Mouse (Mus musculus): ENCODE measurements at regions not wholly inside any gene's neighbourhood (a gene's known extent, or its start where the extent isn't known, plus 50 kb on each side); places are given as distances from the start of the nearest gene placed in this dataset.
"Not testable (repeated sequence)": the region's sequence is repeated elsewhere in the genome, so short reads cannot be mapped to it uniquely, and the experiment has no call there.

DNA sequence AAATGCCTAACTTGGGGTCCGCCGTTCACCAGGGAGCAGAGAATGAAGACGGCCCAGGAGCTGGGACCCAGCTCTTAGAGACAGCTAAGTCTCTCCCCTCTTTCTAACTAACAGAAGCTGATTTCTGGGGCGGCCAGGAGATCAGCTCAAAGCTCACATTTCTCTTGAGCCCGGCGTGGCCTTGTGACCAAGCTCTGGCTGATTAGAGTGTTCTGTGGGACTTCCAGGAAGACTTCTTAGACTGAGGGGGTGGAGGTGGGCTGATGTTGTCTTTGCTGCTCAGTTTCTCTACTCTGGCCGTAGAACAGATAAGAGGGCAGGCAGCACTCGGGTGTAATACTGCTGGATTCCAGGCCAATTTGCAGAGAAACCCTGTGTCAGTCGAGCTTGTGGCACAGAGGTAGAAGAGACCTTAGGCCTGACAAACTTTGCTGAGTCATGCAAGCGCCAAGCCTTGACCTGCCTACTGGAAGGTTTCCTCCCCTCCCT is 96.5 kb upstream of the Map3k1 start:
- DNase-seq (ENCODE audit: extremely low spot score): peak; percentile 46

DNA sequence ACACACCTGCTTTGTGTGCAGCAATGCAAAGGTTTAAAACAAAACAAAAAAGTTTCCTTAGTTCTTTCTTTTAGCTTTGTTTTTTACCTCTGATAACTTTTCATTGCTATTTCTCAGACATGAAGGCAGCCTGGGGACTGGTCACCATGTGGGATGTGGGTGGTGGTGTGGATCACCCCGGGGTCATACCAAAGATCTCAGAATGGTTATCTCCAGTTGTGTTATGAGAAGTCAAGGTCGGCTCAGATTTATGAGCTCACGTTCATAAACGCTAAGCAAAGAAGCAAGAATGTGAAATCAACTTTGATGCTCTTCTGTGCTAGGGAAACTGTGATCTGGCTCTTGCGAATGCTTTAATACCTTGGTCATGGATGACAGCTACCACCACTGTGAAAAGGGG is 102.3 kb upstream of the Map3k1 start:
- no peak for DNase-seq (ENCODE audit: extremely low spot score)

DNA sequence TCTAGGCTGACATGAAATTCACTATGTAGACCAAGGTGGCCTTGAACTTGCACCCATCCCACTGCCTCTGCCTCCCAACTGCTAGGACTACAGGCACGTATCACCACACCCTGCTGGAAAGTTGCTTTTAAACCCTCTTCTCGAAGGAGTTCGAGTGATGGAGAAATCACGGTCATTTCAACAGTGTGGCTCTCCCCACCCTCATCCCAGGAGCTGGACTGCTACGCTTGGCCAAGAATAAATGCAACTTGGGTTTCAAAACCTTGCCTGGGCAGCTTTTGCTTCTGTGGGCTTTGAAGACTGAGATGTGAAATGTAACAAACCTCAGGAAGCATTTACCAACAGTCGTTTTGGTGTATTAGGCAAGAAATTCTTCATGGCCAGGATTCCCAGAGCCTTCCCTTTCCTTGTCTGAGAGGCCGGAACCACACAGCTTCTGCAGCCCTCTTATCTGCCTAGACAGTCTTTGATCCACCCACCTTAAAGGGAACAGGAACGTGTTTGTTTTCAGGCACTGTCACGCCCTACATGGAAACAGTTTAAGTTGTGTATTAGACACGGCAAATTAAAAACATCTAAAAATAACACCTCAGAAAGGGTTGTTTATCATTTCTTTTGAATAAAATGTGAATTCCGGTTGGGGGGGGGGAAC is 103.0 kb upstream of the Map3k1 start:
- no peak for DNase-seq (ENCODE audit: extremely low spot score)

DNA sequence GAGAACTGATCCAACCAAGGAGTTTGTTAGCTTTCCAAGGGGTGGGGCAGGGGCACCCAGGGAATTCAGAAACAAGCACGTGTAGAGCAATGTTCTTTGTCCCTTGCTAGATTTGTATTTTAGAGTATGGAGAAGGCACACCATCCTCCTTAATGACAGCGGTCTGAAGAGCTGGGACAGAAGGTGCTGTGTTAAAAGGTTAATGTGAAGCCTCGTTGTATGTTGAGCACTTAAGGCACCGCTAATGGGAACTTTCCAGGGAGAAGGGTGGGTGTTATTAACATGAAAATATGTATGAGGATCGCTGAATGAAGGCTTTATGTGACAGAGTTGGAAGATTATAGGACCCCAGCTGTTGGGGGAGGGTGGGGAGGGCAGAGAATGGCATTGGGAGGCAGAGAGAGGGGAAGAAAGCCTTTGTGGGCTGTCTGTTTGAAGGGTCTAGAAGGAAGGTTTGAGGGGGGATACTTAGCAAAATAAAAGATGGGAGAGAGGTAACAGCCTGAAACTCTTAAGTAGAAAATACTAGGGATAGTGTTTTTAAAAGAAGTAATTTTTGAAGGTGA is 105.6 kb upstream of the Map3k1 start:
- no peak for DNase-seq (ENCODE audit: extremely low spot score)

DNA sequence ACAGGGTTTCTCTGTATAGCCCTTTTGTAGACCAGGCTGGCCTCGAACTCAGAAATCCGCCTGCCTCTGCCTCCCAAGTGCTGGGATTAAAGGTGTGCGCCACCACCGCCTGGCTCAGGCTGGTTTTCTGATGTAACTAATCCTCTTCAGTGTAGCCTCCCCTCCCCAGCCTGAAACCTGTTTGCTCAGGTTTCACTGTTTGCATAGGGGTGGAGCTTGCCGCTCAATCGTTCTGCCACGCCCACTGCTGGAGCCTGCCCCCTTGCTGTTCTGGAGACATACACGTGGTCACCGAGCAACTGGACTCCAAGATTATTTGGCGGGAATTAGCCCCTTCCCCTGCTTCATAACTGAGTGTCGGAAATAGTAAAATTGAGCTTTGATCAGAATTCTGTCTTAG is 110.6 kb upstream of the Map3k1 start:
- DNase-seq (ENCODE audit: extremely low spot score): not testable (repeated sequence)

DNA sequence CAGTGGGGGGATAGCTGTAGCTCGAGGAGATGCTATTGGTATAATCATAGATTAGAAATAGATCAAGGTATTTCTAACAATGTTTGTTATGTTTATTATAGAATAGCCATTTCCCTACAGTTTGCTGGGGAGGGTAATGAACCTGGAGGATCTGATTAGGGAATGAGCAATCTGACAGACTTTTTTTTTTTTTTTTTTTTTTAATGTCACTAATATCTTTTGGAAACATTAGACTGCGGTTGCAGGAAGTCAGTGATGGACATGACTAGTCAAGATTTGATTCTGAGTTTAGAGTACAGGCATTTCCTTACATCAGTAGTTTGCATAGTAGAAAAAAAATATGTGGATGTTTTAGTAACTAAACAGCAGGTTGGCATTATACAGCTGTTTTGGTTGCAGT is 111.7 kb upstream of the Map3k1 start:
- DNase-seq (ENCODE audit: extremely low spot score): no peak

DNA sequence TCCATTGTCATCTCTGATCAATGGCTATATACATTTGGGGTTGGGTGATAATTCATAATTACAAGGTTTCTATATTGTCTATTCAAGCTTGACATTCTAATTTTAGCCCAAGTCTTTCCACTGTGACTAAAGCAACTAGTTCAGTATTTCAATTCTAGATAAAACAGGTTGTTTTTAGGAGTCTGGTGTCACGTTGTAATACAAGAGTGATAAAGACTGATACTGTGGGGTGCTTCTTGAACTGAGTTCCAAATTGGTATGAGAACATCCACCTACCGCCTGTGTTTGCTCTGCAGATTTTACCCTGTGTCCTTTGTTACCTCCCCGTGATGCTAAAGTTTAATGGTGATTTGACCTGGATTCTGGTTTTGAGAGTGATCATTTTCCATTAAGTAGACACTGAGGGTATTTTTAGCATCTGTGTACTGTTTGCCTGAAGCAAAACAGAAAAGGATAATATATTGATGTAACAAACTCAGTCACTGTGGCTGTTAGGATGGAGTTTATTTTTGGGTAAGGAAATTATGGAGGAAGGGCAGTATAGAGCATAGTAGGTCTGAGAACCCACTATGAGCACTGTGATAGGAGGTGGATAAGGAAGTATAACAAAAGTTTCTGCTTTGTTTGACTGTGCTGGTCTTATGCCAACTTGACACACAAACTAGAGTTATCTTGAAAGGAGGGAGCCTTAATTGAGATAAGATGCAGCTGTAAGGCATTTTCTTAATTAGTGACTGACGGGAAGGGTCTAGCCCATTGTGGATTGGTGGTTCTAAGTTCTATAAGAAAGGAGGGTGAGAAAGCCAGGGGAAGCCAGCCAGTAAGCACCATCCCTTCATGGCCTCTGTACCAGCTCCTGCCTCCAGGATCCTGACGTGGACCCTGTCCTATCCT is 112.6 kb upstream of the Map3k1 start:
- no peak for DNase-seq (ENCODE audit: extremely low spot score)

DNA sequence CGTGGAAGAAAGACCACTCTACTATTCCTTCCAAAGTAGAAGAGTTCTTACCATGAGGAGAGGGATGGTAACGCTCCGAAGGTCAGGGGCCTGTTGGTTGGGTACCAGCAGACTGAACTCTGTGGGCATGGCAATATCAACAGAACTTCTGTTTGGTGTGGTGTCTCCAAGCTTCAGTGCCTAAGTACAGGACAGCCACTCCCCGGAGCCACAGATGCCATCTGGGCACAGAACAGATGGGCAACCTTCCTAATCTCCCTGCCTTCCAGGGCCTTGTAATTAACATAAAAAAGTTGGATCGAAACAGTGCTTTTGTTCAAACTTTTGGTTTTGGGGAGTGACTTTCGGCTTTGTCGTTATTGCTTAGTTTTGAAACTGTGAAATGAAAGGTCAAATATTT is 116.6 kb upstream of the Map3k1 start:
- DNase-seq (ENCODE audit: extremely low spot score): no peak

DNA sequence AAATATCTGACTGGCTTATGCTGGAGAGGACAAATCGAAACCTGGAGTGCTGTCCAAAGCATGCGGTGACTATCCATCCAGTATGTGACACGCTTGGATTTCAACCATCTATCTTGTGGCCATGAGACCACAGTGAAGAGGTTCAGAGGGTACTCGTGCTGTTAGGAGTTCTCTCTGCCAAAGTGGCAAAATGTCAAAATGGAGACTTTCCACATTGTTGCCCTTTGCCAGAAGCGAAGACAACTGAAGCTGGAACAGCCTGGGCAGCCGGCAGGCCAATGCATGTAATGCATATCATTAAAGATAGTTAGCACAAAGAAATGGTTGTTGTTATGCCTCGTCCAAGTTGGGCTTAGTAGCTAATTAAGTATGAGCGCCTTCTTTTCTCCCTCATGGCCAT is 118.0 kb upstream of the Map3k1 start:
- no peak for DNase-seq (ENCODE audit: extremely low spot score)

DNA sequence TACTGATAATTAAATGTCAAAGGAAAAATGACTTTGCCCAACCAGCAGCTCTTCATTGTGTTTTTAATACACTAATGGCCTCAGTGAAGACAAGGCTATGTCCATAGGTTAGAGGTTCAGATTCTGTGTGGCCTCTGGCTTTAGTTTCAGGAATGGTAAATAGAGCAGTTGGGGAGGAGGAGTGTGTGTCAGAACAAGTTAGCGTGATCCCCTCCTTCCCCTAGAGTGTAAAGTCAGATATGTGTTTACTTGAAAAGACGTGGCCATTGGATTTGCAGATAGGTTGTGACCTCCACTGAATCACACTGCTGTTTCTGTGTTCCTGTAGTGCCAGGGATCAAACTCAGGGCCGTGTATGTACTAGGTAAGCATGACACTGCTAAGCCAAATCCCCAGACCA is 118.7 kb upstream of the Map3k1 start:
- no peak for DNase-seq (ENCODE audit: extremely low spot score)

DNA sequence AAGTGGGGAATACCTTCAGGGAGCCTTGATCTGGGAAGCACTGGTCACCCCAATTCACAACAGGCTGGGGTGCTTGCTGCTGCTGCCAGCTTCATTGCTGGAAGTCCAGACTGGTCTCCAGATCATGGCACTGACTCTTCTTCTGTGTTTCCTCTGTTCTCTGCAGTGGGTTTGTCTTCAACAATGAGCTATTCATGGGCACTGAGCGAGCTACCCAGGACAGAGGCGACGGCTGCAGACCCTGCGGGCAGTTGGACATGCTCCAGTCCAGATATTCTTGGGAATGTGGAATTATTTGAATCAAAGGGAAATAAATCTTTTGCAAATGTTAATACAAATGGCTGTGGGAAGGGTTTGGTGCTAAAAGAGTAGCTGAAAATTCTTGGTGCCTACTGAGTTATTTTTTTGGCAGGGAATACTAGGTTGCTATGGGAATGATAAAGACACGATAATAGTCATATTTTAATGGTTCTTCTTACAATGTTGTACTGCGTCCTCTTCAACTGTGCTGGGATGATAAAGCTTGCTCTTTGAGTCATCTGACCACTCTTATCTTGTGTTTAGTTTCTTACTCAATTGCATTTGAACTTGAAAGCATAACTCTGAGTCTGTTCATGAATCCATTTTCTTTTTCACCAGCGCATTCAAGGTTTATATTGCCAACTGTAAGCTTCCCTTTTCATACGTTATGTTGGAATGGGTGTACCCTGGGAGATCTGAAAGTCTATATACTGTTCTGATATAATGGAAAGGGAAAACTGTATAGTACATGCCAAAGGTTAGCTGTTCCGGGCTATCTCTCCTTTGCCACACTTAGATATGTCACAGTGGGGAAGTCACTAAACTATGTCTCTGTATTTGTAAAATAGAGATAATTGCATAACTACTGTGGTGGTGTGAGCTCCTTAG is 120.1 kb upstream of the Map3k1 start:
- no peak for DNase-seq (ENCODE audit: extremely low spot score)

DNA sequence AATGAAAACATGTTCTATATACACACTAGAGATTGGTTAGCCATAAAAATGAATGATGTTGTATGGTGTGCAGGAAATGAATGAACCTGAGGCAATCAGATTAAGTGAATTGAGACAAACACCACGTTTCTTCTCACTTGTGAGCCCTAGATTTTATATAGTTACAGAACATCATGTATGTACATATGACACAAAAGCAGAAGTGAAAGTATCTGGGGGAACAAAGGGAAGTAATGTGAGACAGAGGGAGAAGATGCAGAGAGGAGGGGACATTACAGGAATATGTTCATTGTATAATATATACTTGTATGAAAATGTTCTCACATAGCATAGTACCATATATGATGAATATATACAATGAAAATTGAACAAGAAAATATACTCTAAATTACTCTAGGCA is 121.1 kb upstream of the Map3k1 start:
- no peak for DNase-seq (ENCODE audit: extremely low spot score)

DNA sequence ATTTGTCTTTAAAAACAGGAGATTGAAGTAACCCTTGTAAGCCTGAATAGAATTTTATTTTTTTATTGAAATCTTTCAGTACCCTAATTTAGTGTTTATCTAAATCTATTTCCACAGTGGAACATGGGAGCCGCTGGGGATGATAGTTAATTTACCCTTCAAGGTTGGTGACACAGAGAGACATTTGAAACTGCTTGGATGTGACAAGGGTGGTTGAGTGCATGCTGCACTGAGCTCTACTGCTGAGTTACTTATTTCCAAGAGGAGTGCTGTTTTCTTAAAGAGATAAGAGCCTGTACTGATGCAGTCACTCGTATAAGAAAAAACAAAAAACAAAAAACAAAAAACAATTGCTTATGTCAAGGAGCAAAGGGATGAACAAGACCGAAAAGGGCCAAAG is 123.7 kb upstream of the Map3k1 start:
- DNase-seq (ENCODE audit: extremely low spot score): no peak

DNA sequence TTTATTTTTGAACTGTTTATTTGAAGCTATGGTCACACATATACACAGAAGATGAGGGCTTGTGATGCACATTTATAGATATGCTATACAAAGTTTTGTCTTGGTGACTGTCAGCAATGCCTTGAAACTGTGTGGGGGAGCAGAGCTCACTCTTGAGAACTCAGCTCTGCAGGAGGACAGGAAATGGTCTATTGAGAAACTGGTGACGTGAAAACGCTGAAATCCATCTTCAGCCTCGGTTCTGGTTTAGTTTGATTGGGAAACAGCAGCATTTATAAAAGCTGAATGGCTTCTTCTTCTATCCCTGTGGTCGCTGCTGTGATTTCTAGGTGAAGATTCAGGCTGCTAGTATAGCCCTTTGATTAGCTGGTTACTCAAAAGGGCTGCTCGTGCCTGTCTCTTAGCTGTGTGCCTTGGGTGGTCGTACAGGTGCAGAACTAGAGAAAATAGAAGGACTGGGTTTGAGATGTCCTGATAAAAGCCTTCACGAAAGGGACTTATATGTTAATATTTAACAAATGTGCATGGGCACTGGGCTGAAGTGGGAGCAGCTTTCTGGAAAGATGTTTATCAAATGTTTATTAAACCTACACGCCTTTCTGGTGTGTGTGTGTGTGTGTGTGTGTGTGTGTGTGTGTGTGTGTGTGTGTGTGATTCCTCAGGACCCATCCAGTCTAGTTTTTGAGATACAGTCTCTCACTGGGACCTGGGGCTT is 124.9 kb upstream of the Map3k1 start:
- DNase-seq (ENCODE audit: extremely low spot score): no peak

DNA sequence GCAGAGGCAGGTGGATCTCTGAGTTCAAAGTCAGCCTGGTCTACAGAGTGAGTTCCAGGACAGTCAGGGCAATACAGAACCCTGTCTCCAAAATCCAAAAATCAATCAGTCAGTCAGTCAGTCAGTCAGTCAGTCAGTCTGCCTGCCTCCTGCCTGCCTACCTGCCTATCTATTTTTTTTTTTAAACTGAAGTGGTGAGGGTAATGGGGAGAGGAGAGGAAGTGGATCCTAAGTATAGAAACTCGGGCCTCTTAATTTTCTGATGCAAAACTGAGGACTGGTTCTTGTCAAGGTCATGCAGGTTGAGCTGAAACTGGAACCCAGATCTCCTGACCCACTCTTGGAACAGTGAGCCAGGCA is 126.9 kb upstream of the Map3k1 start:
- no peak for DNase-seq (ENCODE audit: extremely low spot score)

DNA sequence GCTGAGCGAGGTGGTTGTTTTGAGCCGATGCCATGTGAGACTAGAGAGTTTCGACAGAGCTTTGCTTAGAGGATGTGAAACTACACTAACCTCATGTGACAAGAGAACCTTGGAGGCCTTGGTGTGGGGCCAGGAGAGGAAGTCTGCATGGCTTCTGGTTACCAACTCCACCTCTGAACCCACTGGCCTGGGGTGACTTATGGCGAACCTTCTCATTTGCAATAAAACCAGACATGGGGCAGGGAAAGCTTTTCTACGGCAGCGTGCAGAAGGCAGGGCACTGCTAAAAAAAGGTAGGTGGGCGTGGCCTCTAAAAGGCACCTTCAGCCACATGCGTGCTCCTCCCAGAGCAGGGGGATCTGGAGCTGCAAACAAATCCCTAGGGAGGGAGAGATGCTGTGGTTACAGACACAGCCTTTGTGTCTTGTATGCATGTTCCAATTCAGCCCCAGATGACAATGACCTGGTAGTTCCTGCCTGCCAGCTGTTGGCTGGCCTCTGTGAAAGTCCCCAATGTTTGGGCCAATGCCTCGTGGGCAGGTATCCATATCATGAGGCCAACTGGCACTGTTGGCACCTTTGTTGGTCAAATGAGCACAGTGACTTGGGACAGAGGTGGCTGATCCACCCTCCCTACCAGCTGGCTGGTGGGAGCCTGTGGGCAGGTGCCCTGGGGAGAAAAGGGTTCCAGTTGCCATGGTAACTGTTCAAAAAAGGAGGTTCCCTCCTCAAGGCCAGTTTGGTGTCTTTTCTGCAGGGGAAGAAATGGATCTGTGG is 127.5 kb upstream of the Map3k1 start:
- no peak for DNase-seq (ENCODE audit: extremely low spot score)

DNA sequence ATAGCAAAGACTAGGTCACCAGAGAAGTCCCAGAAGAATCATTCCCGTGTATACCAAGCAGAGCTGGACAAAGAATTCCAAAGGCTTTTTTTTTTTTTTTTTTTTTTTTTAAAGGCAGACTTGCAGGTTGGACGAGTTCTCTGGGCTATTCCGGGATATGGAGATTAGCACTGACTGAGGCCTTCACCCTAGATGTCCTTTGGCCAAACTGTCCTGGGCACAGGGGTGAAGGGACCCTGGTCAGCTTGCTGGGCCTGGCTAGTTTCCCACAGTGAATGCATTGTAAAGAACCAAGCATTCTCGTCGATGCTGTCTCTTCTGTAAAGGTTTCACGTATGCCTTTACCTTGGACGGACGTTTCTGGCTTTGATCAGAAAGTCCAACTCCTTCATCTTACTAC is 128.2 kb upstream of the Map3k1 start:
- no peak for DNase-seq (ENCODE audit: extremely low spot score)

DNA sequence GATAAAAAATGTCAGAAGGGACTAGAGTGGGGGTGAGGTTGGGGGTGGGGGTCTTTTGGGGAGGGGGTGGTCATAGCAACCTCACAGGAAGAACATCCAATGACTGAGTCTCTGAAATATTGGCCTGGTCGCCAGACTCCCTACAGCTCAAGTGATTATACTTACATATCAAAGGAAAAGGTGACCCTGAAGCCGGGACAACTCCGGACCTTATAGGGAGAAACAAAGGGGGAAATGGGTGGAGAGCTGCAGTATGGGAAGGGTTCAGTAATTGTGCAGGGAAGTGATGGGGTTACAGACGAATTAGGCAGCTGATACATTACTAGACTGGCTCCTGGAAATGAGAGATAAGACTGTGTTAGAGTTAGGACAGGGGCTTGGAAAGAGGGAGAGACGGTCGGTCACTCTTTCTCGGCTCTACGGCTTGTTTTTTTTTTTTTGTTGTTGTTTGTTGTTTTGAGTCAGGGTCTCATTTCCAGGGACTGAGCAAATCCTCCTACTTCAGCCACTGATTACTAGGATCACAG is 130.2 kb upstream of the Map3k1 start:
- no peak for DNase-seq (ENCODE audit: extremely low spot score)

DNA sequence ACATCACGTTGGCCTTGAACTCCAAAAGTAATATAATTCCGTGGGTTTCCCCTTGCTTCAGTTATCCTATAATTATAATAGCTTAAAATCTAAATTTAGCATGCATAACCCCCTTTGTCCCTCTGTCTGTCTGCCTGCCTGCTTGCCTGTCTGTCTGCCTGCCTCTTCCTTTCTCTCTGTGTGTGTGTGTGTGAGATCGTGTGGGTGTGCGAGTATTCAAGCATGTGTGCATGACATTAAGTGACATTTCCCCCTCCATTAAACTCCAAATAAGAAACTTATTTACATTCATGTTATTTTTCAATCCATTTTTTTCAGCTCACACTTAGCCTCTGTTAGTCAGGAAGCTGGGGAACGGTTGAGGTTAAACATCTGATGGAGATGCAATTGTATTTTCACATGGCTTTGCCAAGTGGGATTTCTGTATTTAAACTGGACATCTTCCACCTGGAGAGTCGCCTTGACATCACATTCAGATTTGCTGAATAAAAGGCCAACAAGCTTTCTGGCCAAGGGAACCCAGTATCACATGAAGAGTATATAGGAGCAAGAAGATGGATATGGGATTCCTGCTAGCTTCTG is 130.8 kb upstream of the Map3k1 start:
- DNase-seq (ENCODE audit: extremely low spot score): no peak

DNA sequence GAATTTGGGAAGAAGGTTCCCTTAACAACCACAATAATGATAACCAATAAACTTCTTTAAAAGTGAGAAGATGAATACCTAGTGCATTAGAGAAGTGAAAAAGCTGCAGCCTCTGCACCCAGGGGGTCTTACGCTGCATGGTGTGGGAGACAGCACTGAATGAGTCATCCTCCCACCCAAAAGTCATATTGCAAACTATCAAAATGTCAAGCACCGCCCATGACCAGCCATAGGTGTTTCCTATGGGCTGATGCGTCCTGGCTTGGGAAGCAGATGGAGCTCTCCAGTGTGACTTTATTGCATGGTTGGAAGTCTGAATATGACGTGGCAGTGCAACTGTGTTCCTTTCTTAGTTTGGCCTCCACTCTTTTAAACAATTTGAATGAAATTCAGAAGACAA is 131.5 kb upstream of the Map3k1 start:
- DNase-seq (ENCODE audit: extremely low spot score): no peak
